ENCODE assay signal across 8 mouse cellular contexts in genomic region chr8:13676302-13676700, GRCm38 (mm10). TPM values are rescaled to one million over a fixed set of nuclear protein-coding genes. Genes with fewer than 3 reads are reported as not detected.
DNase-seq lines count a peak whose midpoint lies in the region; ATAC-seq and TF ChIP-seq lines count a peak whose summit lies in the region.

No protein-coding gene starts in this region.

- TF ChIP-seq EP300 in liver, embryonic 14.5 days (IDR thresholded peaks at IDR 0.05; ENCODE audit: low read depth) = no peak

- under 1% methylated on average over 12 of the region's 12 CpGs for WGBS in forebrain, embryonic 10.5 days
- 2% methylated on average over 12 of the region's 12 CpGs for WGBS in heart, embryonic 15.5 days
- 0% methylated on average over 12 of the region's 12 CpGs for WGBS in liver, embryonic 14.5 days (ENCODE audit: insufficient replicate concordance)

- peak; percentile 62 to 69 for DNase-seq in CD8-positive naive resting alpha-beta T cell, adult 2 months (ENCODE audit: low read depth in 2 of 2, low spot score in 2 of 2)
- DNase-seq in brain, adult 2 months (ENCODE audit: low read depth, low spot score) = peak; percentile 93
- DNase-seq in forebrain, embryonic 10.5 days (ENCODE audit: extremely low spot score, low spot score) = peak; percentile 39
- DNase-seq in kidney, postnatal 10 days = peak; percentile 77
- no peak for DNase-seq in liver, embryonic 14.5 days (ENCODE audit: low read depth in 3 of 3, low spot score in 3 of 3)
- peak; percentile 81 for DNase-seq in naive thymus-derived CD4-positive, alpha-beta T cell, adult 2 months (ENCODE audit: low read depth)
- peak; percentile 51 for DNase-seq in thymus, postnatal 0 days (ENCODE audit: low spot score)

- H3K9ac ChIP-seq in heart, embryonic 15.5 days = peak overlapping the region; percentile 84
- peak overlapping the region; percentile 73 for H3K9ac ChIP-seq in liver, embryonic 14.5 days (replicated peaks)

- H3K4me1 ChIP-seq in forebrain, embryonic 10.5 days = peaks cover 30% of the 10 kb centered on the region
- H3K4me1 ChIP-seq in heart, embryonic 15.5 days (replicated peaks) = peaks cover 53% of the 10 kb centered on the region
- H3K4me1 ChIP-seq in liver, embryonic 14.5 days (replicated peaks; ENCODE audit: control insufficient read depth in 2 of 2, insufficient read depth in 2 of 2, low read length in 1 of 2) = peaks cover 23 to 43% of the 10 kb centered on the region in 2 experiments

- peak overlapping the region; percentile 94 for H3K4me2 ChIP-seq in heart, embryonic 15.5 days
- H3K4me2 ChIP-seq in liver, embryonic 14.5 days (ENCODE audit: low read depth) = peak overlapping the region; percentile 99

- peak overlapping the region; percentile 91 for H3K27ac ChIP-seq in forebrain, embryonic 10.5 days
- peak overlapping the region; percentile 89 for H3K27ac ChIP-seq in heart, embryonic 15.5 days
- no peak overlapping the region for H3K27ac ChIP-seq in liver, embryonic 14.5 days

- H3K9me3 ChIP-seq in forebrain, embryonic 10.5 days = no peaks in the 10 kb centered on the region
- no peaks in the 10 kb centered on the region for H3K9me3 ChIP-seq in heart, embryonic 15.5 days (replicated peaks)
- no peaks in the 10 kb centered on the region for H3K9me3 ChIP-seq in liver, embryonic 14.5 days (ENCODE audit: control insufficient read depth, low read length)

- no peaks in the 10 kb centered on the region for H3K36me3 ChIP-seq in forebrain, embryonic 10.5 days (replicated peaks)
- H3K36me3 ChIP-seq in heart, embryonic 15.5 days = no peaks in the 10 kb centered on the region
- H3K36me3 ChIP-seq in liver, embryonic 14.5 days (replicated peaks; ENCODE audit: control insufficient read depth, insufficient read depth, low read depth) = no peaks in the 10 kb centered on the region

- peaks cover 40% of the 10 kb centered on the region for H3K27me3 ChIP-seq in forebrain, embryonic 10.5 days (ENCODE audit: poor library complexity, severe bottlenecking)
- H3K27me3 ChIP-seq in heart, embryonic 15.5 days = no peaks in the 10 kb centered on the region
- no peaks in the 10 kb centered on the region for H3K27me3 ChIP-seq in liver, embryonic 14.5 days (ENCODE audit: control insufficient read depth, insufficient read depth, low read length)

- 0 out of 2 replicates have a peak, but pooled peaks have one; percentile 6 for ATAC-seq in heart, embryonic 15.5 days (replicated peaks; ENCODE audit: insufficient number of reproducible peaks, insufficient read depth, low FRiP score, low read depth)
- no peak for ATAC-seq in liver, embryonic 14.5 days (ENCODE audit: insufficient read depth)

- H3K4me3 ChIP-seq in forebrain, embryonic 10.5 days = peak overlapping the region; percentile 83
- peak overlapping the region; percentile 89 for H3K4me3 ChIP-seq in heart, embryonic 15.5 days
- H3K4me3 ChIP-seq in liver, embryonic 14.5 days (ENCODE audit: insufficient read depth in 1 of 2, low read depth in 2 of 2, low read length in 2 of 2) = peak overlapping the region; percentile 75 to 86

- TF ChIP-seq CTCF in liver, embryonic 14.5 days (IDR thresholded peaks at IDR 0.05; ENCODE audit: low read depth) = peak; percentile 19; the same call in 1 of the 2 replicates

RNA-seq across cellular contexts. Expression of gene Rasa3, which starts 1.1 kb away (rescaled TPM):
- polyA plus RNA-seq in forebrain, embryonic 10.5 days (2016; fragmentation: Nextera tagmentation; extraction: Ambion mirVana) = 24.8 and 27.2 TPM in 2 replicates
- polyA plus RNA-seq in heart, embryonic 15.5 days (2015; fragmentation: Nextera tagmentation; extraction: Ambion mirVana) = 19.0 and 28.5 TPM in 2 replicates
- polyA plus RNA-seq in liver, embryonic 14.5 days (2012; rRNA removed) = 7.8 and 10.1 TPM in 2 replicates
- polyA plus RNA-seq in liver, embryonic 14.5 days (2014; fragmentation: Nextera tagmentation; extraction: Ambion mirVana) = 15.8 and 17.0 TPM in 2 replicates
- 24.2 TPM in 2 replicates for polyA plus RNA-seq in thymus, postnatal 0 days (2015; fragmentation: Nextera tagmentation; extraction: Ambion mirVana)

RNA-seq across cellular contexts. Expression of gene Cfap97d2, which starts 29.4 kb away (rescaled TPM):
- polyA plus RNA-seq in forebrain, embryonic 10.5 days (2016; fragmentation: Nextera tagmentation; extraction: Ambion mirVana) = 1.4 and 2.0 TPM in 2 replicates
- not detected in 2 replicates for polyA plus RNA-seq in heart, embryonic 15.5 days (2015; fragmentation: Nextera tagmentation; extraction: Ambion mirVana)
- polyA plus RNA-seq in liver, embryonic 14.5 days (2012; rRNA removed) = 0.02 TPM in 1 of 2 replicates, not detected in the other
- polyA plus RNA-seq in liver, embryonic 14.5 days (2014; fragmentation: Nextera tagmentation; extraction: Ambion mirVana) = not detected in 2 replicates
- polyA plus RNA-seq in thymus, postnatal 0 days (2015; fragmentation: Nextera tagmentation; extraction: Ambion mirVana) = 0.08 TPM in 1 of 2 replicates, not detected in the other

Comparison
In these comparisons a context has a peak if more than half of its experiments do, and no peak if none do; other contexts are left out.
1. DNase-seq: peak in CD8-positive naive resting alpha-beta T cell, adult 2 months (2 of 2), brain, adult 2 months (single experiment), forebrain, embryonic 10.5 days (single experiment), kidney, postnatal 10 days (single experiment), naive thymus-derived CD4-positive, alpha-beta T cell, adult 2 months (single experiment) and thymus, postnatal 0 days (single experiment); none in liver, embryonic 14.5 days (0 of 3).
2. Peak in every context shown above with its lines, with median percentiles within 50 percentile points of each other: H3K4me3 ChIP-seq.